Mouse (Mus musculus) ES-E14 (cell line): ENCODE data around the gene Homer2. TPM values are rescaled to one million over a fixed set of nuclear protein-coding genes. Genes with fewer than 3 reads are reported as not detected.

Experiments
- DNase-seq: peaks from one replicate; pipeline ENCODE4 v3.0.0-alpha.2; 2013; ENCODE audit warnings: low read depth, low spot score
- H3K27ac ChIP-seq: 2 replicates; pipeline ENCODE4 v1.5.1; 2012; ENCODE audit warnings: low read depth, mild to moderate bottlenecking, low read length, moderate library complexity, mixed read lengths; ENCODE audit not compliant: poor library complexity, insufficient read depth, severe bottlenecking
- H3K36me3 ChIP-seq: 2 replicates; pipeline ENCODE4 v1.6.1; 2012; ENCODE audit warnings: mild to moderate bottlenecking, low read length, moderate library complexity, mixed read lengths; ENCODE audit not compliant: control insufficient read depth, poor library complexity, insufficient read depth, severe bottlenecking
- H3K4me1 ChIP-seq, 2 experiments: fragments of 150-350 bp in 1 of 2; sonication (generic) in 1 of 2; 2 replicates each; pipeline ENCODE4 v1.6.1; 2012; ENCODE audit warnings: low read length in 2 of 2, mild to moderate bottlenecking in 1 of 2, mixed read lengths in 1 of 2; ENCODE audit not compliant: control insufficient read depth in 2 of 2, insufficient read depth in 2 of 2, poor library complexity in 1 of 2
- H3K4me3 ChIP-seq, 2 experiments: fragments of 150-350 bp in 1 of 2; sonication (generic) in 1 of 2; 2 replicates each; pipeline ENCODE4 v1.5.1; 2012; ENCODE audit warnings: low read length in 2 of 2, low read depth in 1 of 2, mild to moderate bottlenecking in 1 of 2, mixed read lengths in 1 of 2; ENCODE audit not compliant: insufficient read depth in 1 of 2, poor library complexity in 1 of 2, severe bottlenecking in 1 of 2
- H3K9ac ChIP-seq: 2 replicates; pipeline ENCODE4 v1.6.1; 2012; ENCODE audit warnings: low read depth, mild to moderate bottlenecking, low read length, mixed read lengths; ENCODE audit not compliant: poor library complexity, insufficient read depth, severe bottlenecking
- H3K9me3 ChIP-seq: fragments of 150-350 bp; sonication (generic); 2 replicates; pipeline ENCODE4 v1.6.1; 2012; ENCODE audit warnings: low read depth, mild to moderate bottlenecking, low read length; ENCODE audit not compliant: control insufficient read depth, insufficient read depth
- CHD2 ChIP-seq: IDR thresholded peaks from 2 replicates; pipeline ENCODE4 v1.6.1; 2014; ENCODE audit warnings: mild to moderate bottlenecking, low read depth, low read length, inconsistent platforms
- HCFC1 ChIP-seq: IDR thresholded peaks from 2 replicates; pipeline ENCODE4 v1.6.1; 2012; ENCODE audit warnings: low read length, inconsistent platforms, borderline replicate concordance; ENCODE audit not compliant: insufficient read depth
- MAFK ChIP-seq: IDR thresholded peaks from 2 replicates; pipeline ENCODE4 v1.6.1; 2014; ENCODE audit warnings: mild to moderate bottlenecking, low read depth, low read length, inconsistent platforms; ENCODE audit not compliant: insufficient read depth
- ZC3H11A ChIP-seq: IDR thresholded peaks from 2 replicates; pipeline ENCODE4 v1.6.1; 2012; ENCODE audit warnings: low read depth, mild to moderate bottlenecking, inconsistent platforms, low read length, borderline replicate concordance
- ZNF384 ChIP-seq: IDR thresholded peaks from 2 replicates; pipeline ENCODE4 v1.6.1; 2012; ENCODE audit warnings: low read depth, low read length, inconsistent platforms
- in situ Hi-C, 2 experiments: fragments of 600-800 bp; cut with MboI; formaldehyde crosslinking; loops; one replicate each; pipeline ENCODE4 v1.15.1; 2025; ENCODE audit warnings: low sequenced_read_pairs in 2 of 2, inconsistent platforms in 1 of 2; ENCODE audit not compliant: unreplicated experiment in 2 of 2
- total RNA-seq: library from RNA; depleted of rRNA; stranded (reverse); fragments of 300-350 nt; gene quantifications from 2 replicates; pipeline ENCODE4 v1.2.3, GENCODE M21; 2012

The Homer2 gene
- total RNA-seq, 1 experiment, result 6.5 TPM

GRCm38 (mm10) chr7:81566332-81566731 lies 141.0 kb downstream of the Homer2 start:
- Histone ChIP-seq H3K4me1 (peaks cover 0 to 2% of the 10 kb centered on the region in 2 experiments; a peak in 1 of 4 replicates), H3K4me3 (no peak overlapping the region), H3K36me3 (no peaks in the 10 kb centered on the region), H3K27ac (no peak overlapping the region), H3K9me3 (no peaks in the 10 kb centered on the region), H3K9ac (no peak overlapping the region)
- in situ Hi-C loops, result no loop called here
- DNase-seq, result no peak
- no peak for TF ChIP-seq MAFK
- no peak for TF ChIP-seq ZC3H11A
- no peak for TF ChIP-seq CHD2
- TF ChIP-seq ZNF384, result no peak
- no peak for TF ChIP-seq HCFC1

GRCm38 (mm10) chr7:81565381-81566055 lies 141.8 kb downstream of the Homer2 start:
- Histone ChIP-seq H3K36me3 (no peaks in the 10 kb centered on the region), H3K4me3 (no peak overlapping the region), H3K9me3 (no peaks in the 10 kb centered on the region), H3K9ac (no peak overlapping the region), H3K4me1 (peaks cover 0 to 2% of the 10 kb centered on the region in 2 experiments; a peak in 1 of 4 replicates), H3K27ac (no peak overlapping the region)
- no peak for DNase-seq
- in situ Hi-C loops, result no loop called here
- no peak for TF ChIP-seq ZC3H11A
- no peak for TF ChIP-seq ZNF384
- no peak for TF ChIP-seq MAFK
- TF ChIP-seq CHD2, result no peak
- TF ChIP-seq HCFC1, result no peak

- no peak overlapping the region for H3K4me3 ChIP-seq
- H3K36me3 ChIP-seq, result no peaks in the 10 kb centered on the region
- peaks cover 0 to 2% of the 10 kb centered on the region in 2 experiments; a peak in 1 of 4 replicates for H3K4me1 ChIP-seq
- no peaks in the 10 kb centered on the region for H3K9me3 ChIP-seq
- H3K27ac ChIP-seq, result no peak overlapping the region
- in situ Hi-C loops, result no loop called here
- no peak for TF ChIP-seq ZC3H11A
- no peak for TF ChIP-seq MAFK
- no peak for TF ChIP-seq ZNF384
- TF ChIP-seq HCFC1, result no peak
- TF ChIP-seq CHD2, result no peak
- no peak overlapping the region for H3K9ac ChIP-seq
- DNase-seq, result no peak
These were observed 142.6 kb downstream of the Homer2 start for GRCm38 (mm10) chr7:81564766-81565165.

GRCm38 (mm10) chr7:81563506-81564015 lies 143.8 kb downstream of the Homer2 start:
- H3K9me3 ChIP-seq, result no peaks in the 10 kb centered on the region
- no peak for DNase-seq
- in situ Hi-C loops, result no loop called here
- H3K4me1 ChIP-seq, result peaks cover 0 to 2% of the 10 kb centered on the region in 2 experiments; a peak in 1 of 4 replicates
- no peaks in the 10 kb centered on the region for H3K36me3 ChIP-seq
- TF ChIP-seq MAFK (no peak), CHD2 (no peak), HCFC1 (no peak), ZC3H11A (no peak), ZNF384 (no peak)
- H3K9ac ChIP-seq, result no peak overlapping the region
- no peak overlapping the region for H3K27ac ChIP-seq
- H3K4me3 ChIP-seq, result no peak overlapping the region
